Mouse (Mus musculus) bone marrow macrophage, adult 2 months (primary cell): Measurements from ENCODE around the gene Mbd6. TPM values are rescaled to one million over a fixed set of nuclear protein-coding genes. Genes with fewer than 3 reads are reported as not detected.

ENCODE experiments used
- H3K27ac ChIP-seq: 2 replicates; pipeline ENCODE4 v1.5.1; 2012; ENCODE audit warnings: low read depth, low read length; ENCODE audit not compliant: insufficient read depth
- H3K4me1 ChIP-seq: 2 replicates; pipeline ENCODE4 v1.6.1; 2012; ENCODE audit warnings: low read length; ENCODE audit not compliant: control insufficient read depth, insufficient read depth
- H3K4me3 ChIP-seq: 2 replicates; pipeline ENCODE4 v1.5.1; 2012; ENCODE audit warnings: mild to moderate bottlenecking, low read length, moderate library complexity; ENCODE audit not compliant: insufficient read depth
- CTCF ChIP-seq: IDR thresholded peaks from 2 replicates; pipeline ENCODE4 v1.5.1; 2012; ENCODE audit warnings: low read depth, mild to moderate bottlenecking, low read length, moderate library complexity
- POLR2A ChIP-seq: IDR thresholded peaks from 2 replicates; pipeline ENCODE4 v1.6.1; 2012; ENCODE audit warnings: mild to moderate bottlenecking, low read depth, low read length, borderline replicate concordance
- polyA plus RNA-seq: library from polyadenylated mRNA; stranded (reverse); fragments of >200 nt; gene quantifications from 2 replicates; pipeline ENCODE4 v1.2.4, GENCODE M21; 2012; ENCODE audit not compliant: missing spikeins, insufficient read depth, insufficient read length

The Mbd6 gene
- polyA plus RNA-seq, 1 experiment = 53.4 TPM

GRCm38 (mm10) chr10:127233141-127233540 lies 55.7 kb downstream of the Mbd6 start:
- TF ChIP-seq POLR2A = no peak
- TF ChIP-seq CTCF = no peak
- Histone ChIP-seq H3K27ac (no peak overlapping the region), H3K4me1 (no peaks in the 10 kb centered on the region), H3K4me3 (no peak overlapping the region)

Other genes with a start within 250 kb of the Mbd6 start
- gene Mettl1, start 247.6 kb downstream of the Mbd6 start, polyA plus RNA-seq = 3.1 and 4.3 TPM in 2 replicates
- 0.34 TPM in 1 of 2 replicates, not detected in the other for gene Eef1akmt3, start 247.5 kb downstream of the Mbd6 start, polyA plus RNA-seq
- not detected in 2 replicates for gene Cyp27b1, start 240.8 kb downstream of the Mbd6 start, polyA plus RNA-seq
- gene March9, start 228.8 kb downstream of the Mbd6 start, polyA plus RNA-seq = 1.2 and 1.7 TPM in 2 replicates
- 161 and 187 TPM in 2 replicates for gene Cdk4, start 225.5 kb downstream of the Mbd6 start, polyA plus RNA-seq
- gene Tspan31, start 218.8 kb downstream of the Mbd6 start, polyA plus RNA-seq = 116 and 126 TPM in 2 replicates
- 0.85 and 2.0 TPM in 2 replicates for gene Agap2, start 213.7 kb downstream of the Mbd6 start, polyA plus RNA-seq
- gene Os9, start 167.9 kb downstream of the Mbd6 start, polyA plus RNA-seq = 164 and 167 TPM in 2 replicates
- 42.2 and 50.6 TPM in 2 replicates for gene B4galnt1, start 123.8 kb downstream of the Mbd6 start, polyA plus RNA-seq
- not detected in 2 replicates for gene Slc26a10, start 108.4 kb downstream of the Mbd6 start, polyA plus RNA-seq
- 1.3 TPM in 1 of 2 replicates, not detected in the other for gene Arhgef25, start 98.9 kb downstream of the Mbd6 start, polyA plus RNA-seq
- gene Dtx3, start 93.3 kb downstream of the Mbd6 start, polyA plus RNA-seq = 60.1 and 68.7 TPM in 2 replicates
- gene Pip4k2c, start 77.4 kb downstream of the Mbd6 start, polyA plus RNA-seq = 34.5 and 35.0 TPM in 2 replicates
- 2.3 and 2.5 TPM in 2 replicates for gene Kif5a, start 25.7 kb downstream of the Mbd6 start, polyA plus RNA-seq
- 119 and 121 TPM in 2 replicates for gene Dctn2, start 22.6 kb downstream of the Mbd6 start, polyA plus RNA-seq
- gene Mars, start 22.8 kb upstream of the Mbd6 start, polyA plus RNA-seq = 29.4 and 34.9 TPM in 2 replicates
- gene Arhgap9, start 32.9 kb upstream of the Mbd6 start, polyA plus RNA-seq = 131 and 146 TPM in 2 replicates
- gene Gli1, start 53.0 kb upstream of the Mbd6 start, polyA plus RNA-seq = not detected in 2 replicates
- gene Inhbe, start 65.4 kb upstream of the Mbd6 start, polyA plus RNA-seq = not detected in 2 replicates
- not detected in 2 replicates for gene Inhbc, start 81.4 kb upstream of the Mbd6 start, polyA plus RNA-seq
- 134 and 144 TPM in 2 replicates for gene R3hdm2, start 91.3 kb upstream of the Mbd6 start, polyA plus RNA-seq
- 1.5 and 2.7 TPM in 2 replicates for gene Stac3, start 212.7 kb upstream of the Mbd6 start, polyA plus RNA-seq
- gene Ndufa4l2, start 225.9 kb upstream of the Mbd6 start, polyA plus RNA-seq = not detected in 2 replicates
- 21.0 and 22.8 TPM in 2 replicates for gene Shmt2, start 233.4 kb upstream of the Mbd6 start, polyA plus RNA-seq
- not detected in 2 replicates for gene Nxph4, start 245.5 kb upstream of the Mbd6 start, polyA plus RNA-seq